Mouse (Mus musculus) MEL (cell line): ENCODE results near the gene Masp1. TPM values are rescaled to one million over a fixed set of nuclear protein-coding genes. Genes with fewer than 3 reads are reported as not detected.

Source experiments
- DNase-seq: peaks from one replicate; pipeline ENCODE4 v3.0.0; 2011; ENCODE audit warnings: low read depth, low spot score
- H3K27ac ChIP-seq: 2 replicates; pipeline ENCODE4 v1.5.1; 2012; ENCODE audit warnings: low read depth, mild to moderate bottlenecking, control low read depth, low read length, moderate library complexity; ENCODE audit not compliant: control insufficient read depth
- H3K27me3 ChIP-seq, 2 experiments: fragments of 150-350 bp in 1 of 2; sonication (generic) in 1 of 2; 2 replicates each; pipeline ENCODE4 v1.6.1; 2012; ENCODE audit warnings: low read length in 2 of 2, mild to moderate bottlenecking in 2 of 2, improper control_type of control experiment in 1 of 2, moderate library complexity in 1 of 2; ENCODE audit not compliant: insufficient read depth in 2 of 2, control insufficient read depth in 1 of 2
- H3K36me3 ChIP-seq, 2 experiments: 2 replicates each; pipeline ENCODE4 v1.6.1; 2012 to 2014; ENCODE audit warnings: low read length in 2 of 2, improper control_type of control experiment in 1 of 2, inconsistent platforms in 1 of 2, mild to moderate bottlenecking in 1 of 2; ENCODE audit not compliant: insufficient read depth in 2 of 2, control insufficient read depth in 1 of 2
- H3K4me1 ChIP-seq, 2 experiments: fragments of 150-350 bp in 1 of 2; sonication (generic) in 1 of 2; 2 replicates each; pipeline ENCODE4 v1.6.1; 2012; ENCODE audit warnings: low read length in 2 of 2, improper control_type of control experiment in 1 of 2, mild to moderate bottlenecking in 1 of 2; ENCODE audit not compliant: insufficient read depth in 2 of 2, control insufficient read depth in 1 of 2
- H3K4me3 ChIP-seq, 2 experiments: fragments of 150-350 bp in 1 of 2; sonication (generic) in 1 of 2; 2 replicates each; pipeline ENCODE4 v1.5.1; 2012; ENCODE audit warnings: low read depth in 2 of 2, low read length in 2 of 2, mild to moderate bottlenecking in 2 of 2, moderate library complexity in 2 of 2, control low read depth in 1 of 2, improper control_type of control experiment in 1 of 2; ENCODE audit not compliant: control insufficient read depth in 1 of 2, insufficient read depth in 1 of 2
- H3K79me2 ChIP-seq: 2 replicates; pipeline ENCODE4 v1.6.1; 2012; ENCODE audit warnings: mild to moderate bottlenecking, low read length, moderate library complexity; ENCODE audit not compliant: control insufficient read depth, poor library complexity, insufficient read depth
- H3K9ac ChIP-seq: 2 replicates; pipeline ENCODE4 v1.6.1; 2012; ENCODE audit warnings: low read depth, mild to moderate bottlenecking, control low read depth, low read length, moderate library complexity; ENCODE audit not compliant: control insufficient read depth, poor library complexity, severe bottlenecking
- H3K9me3 ChIP-seq: fragments of 150-350 bp; sonication (generic); replicated peaks from 2 replicates; pipeline ENCODE4 v1.6.1; 2012; ENCODE audit warnings: mild to moderate bottlenecking, low read length, improper control_type of control experiment, moderate library complexity; ENCODE audit not compliant: insufficient read depth
- E2F4 ChIP-seq: IDR thresholded peaks from 2 replicates; pipeline ENCODE4 v1.6.1; 2011; ENCODE audit warnings: low read depth, low read length, improper control_type of control experiment, borderline replicate concordance
- EP300 ChIP-seq, 2 experiments: IDR thresholded peaks; 2 replicates each; pipeline ENCODE4 v1.6.1; 2011; ENCODE audit warnings: improper control_type of control experiment in 2 of 2, low read length in 2 of 2, low read depth in 1 of 2, mild to moderate bottlenecking in 1 of 2
- ETS1 ChIP-seq: IDR thresholded peaks from 2 replicates; pipeline ENCODE4 v1.6.1; 2012; ENCODE audit warnings: low read depth, mild to moderate bottlenecking, inconsistent platforms, low read length, improper control_type of control experiment, moderate library complexity
- JUND ChIP-seq: IDR thresholded peaks from 2 replicates; pipeline ENCODE4 v1.6.1; 2011; ENCODE audit warnings: low read depth, mild to moderate bottlenecking, improper control_type of control experiment, low read length
- MAFK ChIP-seq: IDR thresholded peaks from 2 replicates; pipeline ENCODE4 v1.6.1; 2011; ENCODE audit warnings: low read depth, mild to moderate bottlenecking, low read length, improper control_type of control experiment, borderline replicate concordance
- POLR2AphosphoS5 ChIP-seq: IDR thresholded peaks from 2 replicates; pipeline ENCODE4 v1.6.1; 2012; ENCODE audit warnings: low read depth, borderline replicate concordance, mild to moderate bottlenecking, inconsistent platforms, low read length, moderate library complexity, mixed read lengths
- RCOR1 ChIP-seq: IDR thresholded peaks from 2 replicates; pipeline ENCODE4 v1.6.1; 2012; ENCODE audit warnings: low read depth, mild to moderate bottlenecking, inconsistent platforms, low read length, improper control_type of control experiment
- ZMIZ1 ChIP-seq: IDR thresholded peaks from 2 replicates; pipeline ENCODE4 v1.6.1; 2012; ENCODE audit warnings: low read depth, mild to moderate bottlenecking, inconsistent platforms, low read length, improper control_type of control experiment, moderate library complexity
- polyA plus RNA-seq, 2 experiments: library from polyadenylated mRNA; stranded (reverse) in 1 of 2; unstranded in 1 of 2; fragments of >175 nt in 1 of 2; fragments of >200 nt in 1 of 2; gene quantifications; 2 replicates each; pipeline versions ENCODE4 v1.2.1 to v1.2.4; 2012; ENCODE audit warnings: low replicate concordance in 2 of 2, low read depth in 1 of 2; ENCODE audit not compliant: insufficient read length in 2 of 2, insufficient read depth in 1 of 2, missing spikeins in 1 of 2
- total RNA-seq: library from RNA; depleted of rRNA; stranded (reverse); fragments of 300-350 nt; gene quantifications from 2 replicates; pipeline ENCODE4 v1.2.3, GENCODE M21; 2012

The Masp1 gene
- total and polyA plus RNA-seq, 3 experiments: not detected

GRCm38 (mm10) chr16:23463671-23464347, 56.8 kb downstream of the Masp1 start:
- Histone ChIP-seq H3K9me3 (no peaks in the 10 kb centered on the region), H3K27ac (no peak overlapping the region), H3K9ac (no peak overlapping the region), H3K36me3 (no peaks in the 10 kb centered on the region), H3K79me2 (no peaks in the 10 kb centered on the region), H3K27me3 (no peaks in the 10 kb centered on the region), H3K4me1 (no peaks in the 10 kb centered on the region), H3K4me3 (no peak overlapping the region)
- no peak for TF ChIP-seq RCOR1
- no peak for DNase-seq

GRCm38 (mm10) chr16:23458906-23459588, 61.6 kb downstream of the Masp1 start:
- TF ChIP-seq POLR2AphosphoS5 (no peak), ZMIZ1 (no peak)
- TF ChIP-seq, all 39 proteins: peak for 0

GRCm38 (mm10) chr16:23457338-23457737, 63.3 kb downstream of the Masp1 start:
- no peak overlapping the region for H3K27ac ChIP-seq
- no peaks in the 10 kb centered on the region for H3K79me2 ChIP-seq
- H3K27me3 ChIP-seq: no peaks in the 10 kb centered on the region
- TF ChIP-seq ETS1 (no peak), JUND (no peak), MAFK (no peak), EP300 (IDR thresholded peaks at IDR 0.05; ENCODE audit: low read depth in 1 of 2, low read length in 2 of 2) (no peak), E2F4 (no peak)
- H3K9me3 ChIP-seq: no peaks in the 10 kb centered on the region
- no peaks in the 10 kb centered on the region for H3K36me3 ChIP-seq
- H3K4me1 ChIP-seq: no peaks in the 10 kb centered on the region
- no peak overlapping the region for H3K4me3 ChIP-seq
- DNase-seq: no peak
- no peak overlapping the region for H3K9ac ChIP-seq

More at GRCm38 (mm10) chr16:23458906-23459588, 61.6 kb downstream of the Masp1 start:
- no peak overlapping the region for H3K9ac ChIP-seq
- H3K4me1 ChIP-seq: no peaks in the 10 kb centered on the region
- no peaks in the 10 kb centered on the region for H3K36me3 ChIP-seq
- no peak overlapping the region for H3K27ac ChIP-seq
- DNase-seq: no peak
- no peaks in the 10 kb centered on the region for H3K9me3 ChIP-seq
- H3K27me3 ChIP-seq: no peaks in the 10 kb centered on the region
- H3K79me2 ChIP-seq: no peaks in the 10 kb centered on the region
- no peak overlapping the region for H3K4me3 ChIP-seq
